Mouse (Mus musculus): ENCODE measurements around the gene Arfgap1. TPM values are rescaled to one million over a fixed set of nuclear protein-coding genes. Genes with fewer than 3 reads are reported as not detected.

Gene Arfgap1
- polyA plus RNA-seq, 1 experiment from 2014 or later: 71.5 TPM

DNA sequence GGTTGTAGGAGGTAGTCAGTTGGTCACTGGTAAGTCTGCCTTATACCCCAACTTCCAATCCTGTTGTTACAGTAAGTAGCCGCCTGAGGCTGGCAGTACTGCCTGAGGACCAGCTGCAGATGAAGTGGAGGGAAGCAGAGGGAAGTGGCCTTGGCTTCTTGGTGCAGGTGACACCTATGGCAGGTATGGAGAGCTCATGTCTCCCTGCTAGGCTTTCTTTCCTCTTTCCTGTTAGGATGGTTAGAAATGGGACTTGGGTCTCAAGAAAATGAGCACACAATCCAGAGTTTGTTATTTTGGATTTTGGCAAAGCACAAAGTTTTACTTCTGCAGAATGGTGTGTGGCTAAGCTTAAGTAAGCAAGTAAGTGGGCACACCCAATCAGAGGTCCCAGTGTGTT lies 21.9 kb downstream of the Arfgap1 start:
- WGBS: 87% methylated on average over 1 of the region's 1 CpGs
- Histone ChIP-seq H3K36me3 (ENCODE audit: control insufficient read depth, insufficient read depth, low read length) (no peaks in the 10 kb centered on the region), H3K4me2 (ENCODE audit: low read depth, low read length, severe bottlenecking) (no peak overlapping the region), H3K27ac (ENCODE audit: low read depth, low read length) (no peak overlapping the region), H3K9me3 (ENCODE audit: control insufficient read depth, low read length) (no peaks in the 10 kb centered on the region), H3K9ac (ENCODE audit: low read length) (no peak overlapping the region), H3K4me3 (ENCODE audit: low read depth, low read length) (no peak overlapping the region), H3K27me3 (ENCODE audit: control insufficient read depth, insufficient read depth, low read length) (no peaks in the 10 kb centered on the region), H3K4me1 (replicated peaks; ENCODE audit: control insufficient read depth, insufficient read depth, low read length) (no peaks in the 10 kb centered on the region)
- DNase-seq (ENCODE audit: low spot score): no peak
- ATAC-seq (replicated peaks; ENCODE audit: low FRiP score): no peak

DNA sequence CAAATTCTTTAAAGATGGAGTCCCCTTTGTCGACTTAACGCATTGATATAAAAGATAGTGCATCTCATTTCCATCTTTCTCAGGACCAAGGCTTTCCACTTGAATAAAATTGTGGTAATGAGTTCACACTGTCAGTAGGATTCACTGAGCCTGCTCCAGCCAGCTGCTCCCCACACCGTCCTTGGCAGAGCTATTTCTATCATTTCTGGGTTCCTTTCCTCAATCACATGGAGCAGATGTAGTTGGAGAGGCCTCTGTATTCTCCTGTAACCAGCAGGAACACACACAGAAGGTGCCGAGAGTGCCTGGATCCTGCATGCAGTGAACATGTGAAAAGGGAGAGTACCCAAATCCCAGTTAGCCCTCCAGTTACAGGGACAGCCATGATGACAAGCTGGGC lies 23.3 kb downstream of the Arfgap1 start:
- Histone ChIP-seq H3K9ac (ENCODE audit: low read length) (no peak overlapping the region), H3K36me3 (ENCODE audit: control insufficient read depth, insufficient read depth, low read length) (no peaks in the 10 kb centered on the region), H3K9me3 (ENCODE audit: control insufficient read depth, low read length) (no peaks in the 10 kb centered on the region), H3K4me1 (replicated peaks; ENCODE audit: control insufficient read depth, insufficient read depth, low read length) (no peaks in the 10 kb centered on the region), H3K27ac (ENCODE audit: low read depth, low read length) (no peak overlapping the region), H3K27me3 (ENCODE audit: control insufficient read depth, insufficient read depth, low read length) (no peaks in the 10 kb centered on the region), H3K4me2 (ENCODE audit: low read depth, low read length, severe bottlenecking) (no peak overlapping the region), H3K4me3 (ENCODE audit: low read depth, low read length) (no peak overlapping the region)
- no peak for ATAC-seq (replicated peaks; ENCODE audit: low FRiP score)
- whole genome bisulfite sequencing: 80% methylated on average over 4 of the region's 4 CpGs
- DNase-seq (ENCODE audit: low spot score): no peak

DNA sequence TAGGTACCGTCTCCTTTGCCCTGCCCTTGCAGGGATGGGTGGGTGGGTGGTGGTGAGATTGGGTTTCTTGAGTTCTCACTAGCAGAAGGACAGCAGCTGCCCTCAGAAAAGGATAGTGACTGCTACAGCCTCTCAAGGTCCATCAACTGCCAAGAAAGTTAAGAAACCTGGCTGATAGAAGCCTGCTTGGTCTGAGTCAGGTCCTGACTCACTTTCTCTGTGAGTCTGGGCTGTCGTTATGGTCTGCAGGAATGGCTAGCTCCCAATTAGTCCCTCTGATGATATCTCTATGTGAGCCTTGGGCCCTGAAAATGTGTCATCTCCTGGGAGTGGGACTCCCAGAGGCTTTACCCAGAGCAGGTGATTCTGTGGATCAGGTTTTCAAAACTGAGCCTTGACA lies 27.3 kb downstream of the Arfgap1 start:
- Histone ChIP-seq H3K4me1 (replicated peaks; ENCODE audit: control insufficient read depth, insufficient read depth, low read length) (no peaks in the 10 kb centered on the region), H3K4me2 (ENCODE audit: low read depth, low read length, severe bottlenecking) (no peak overlapping the region), H3K4me3 (ENCODE audit: low read depth, low read length) (no peak overlapping the region), H3K27ac (ENCODE audit: low read depth, low read length) (no peak overlapping the region), H3K36me3 (ENCODE audit: control insufficient read depth, insufficient read depth, low read length) (no peaks in the 10 kb centered on the region), H3K27me3 (ENCODE audit: control insufficient read depth, insufficient read depth, low read length) (no peaks in the 10 kb centered on the region), H3K9ac (ENCODE audit: low read length) (no peak overlapping the region), H3K9me3 (ENCODE audit: control insufficient read depth, low read length) (no peaks in the 10 kb centered on the region)
- ATAC-seq (replicated peaks; ENCODE audit: low FRiP score) (no peak), DNase-seq (ENCODE audit: low spot score) (no peak)
- WGBS: 83% methylated on average over 2 of the region's 2 CpGs

DNA sequence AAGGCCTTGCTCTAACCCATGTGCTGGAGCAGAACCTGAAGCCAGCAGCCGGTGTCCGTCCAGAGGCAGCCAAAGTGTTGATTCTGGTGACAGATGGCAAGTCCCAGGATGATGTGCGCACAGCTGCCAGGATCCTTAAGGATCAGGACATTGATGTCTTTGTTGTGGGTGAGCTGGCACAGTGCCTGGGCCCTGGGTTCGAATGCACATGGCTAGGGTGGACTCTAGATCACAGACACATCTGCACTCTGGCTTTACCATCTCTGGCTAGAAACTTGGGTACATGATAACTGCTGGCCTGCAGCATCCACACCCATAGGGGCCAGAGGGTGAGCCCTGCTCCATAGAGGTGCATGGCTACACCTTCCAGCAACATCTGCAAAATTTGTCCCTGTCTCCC lies 28.4 kb downstream of the Arfgap1 start:
- ATAC-seq (replicated peaks; ENCODE audit: low FRiP score) (no peak), DNase-seq (ENCODE audit: low spot score) (no peak)
- no peak overlapping the region for H3K4me2 ChIP-seq (ENCODE audit: low read depth, low read length, severe bottlenecking)
- H3K36me3 ChIP-seq (ENCODE audit: control insufficient read depth, insufficient read depth, low read length): no peaks in the 10 kb centered on the region
- no peak overlapping the region for H3K27ac ChIP-seq (ENCODE audit: low read depth, low read length)
- no peaks in the 10 kb centered on the region for H3K4me1 ChIP-seq (replicated peaks; ENCODE audit: control insufficient read depth, insufficient read depth, low read length)
- 87% methylated on average over 4 of the region's 4 CpGs for WGBS
- H3K27me3 ChIP-seq (ENCODE audit: control insufficient read depth, insufficient read depth, low read length): no peaks in the 10 kb centered on the region
- H3K9ac ChIP-seq (ENCODE audit: low read length): no peak overlapping the region
- H3K9me3 ChIP-seq (ENCODE audit: control insufficient read depth, low read length): no peaks in the 10 kb centered on the region
- no peak overlapping the region for H3K4me3 ChIP-seq (ENCODE audit: low read depth, low read length)

DNA sequence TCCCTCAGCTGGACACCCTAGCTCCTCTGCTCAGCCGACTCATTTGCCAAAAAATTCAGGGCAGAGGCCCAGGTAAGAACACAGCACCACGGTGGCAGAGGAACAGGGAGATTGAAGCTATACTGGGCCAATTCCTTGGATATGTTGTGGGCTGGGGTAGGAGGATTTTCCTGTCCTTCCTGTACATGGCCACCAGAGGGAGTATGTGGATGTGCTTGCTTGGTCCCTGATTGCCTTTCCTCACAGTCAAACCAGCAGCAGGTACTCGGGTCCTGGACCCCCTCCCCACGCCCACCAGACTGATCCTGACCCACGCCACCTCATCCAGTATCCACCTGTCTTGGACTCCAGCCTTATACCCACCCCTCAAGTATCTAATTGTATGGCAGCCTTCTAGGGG lies 29.4 kb downstream of the Arfgap1 start:
- no peaks in the 10 kb centered on the region for H3K4me1 ChIP-seq (replicated peaks; ENCODE audit: control insufficient read depth, insufficient read depth, low read length)
- no peak overlapping the region for H3K9ac ChIP-seq (ENCODE audit: low read length)
- DNase-seq (ENCODE audit: low spot score): peak; percentile 68
- no peak overlapping the region for H3K4me3 ChIP-seq (ENCODE audit: low read depth, low read length)
- H3K27ac ChIP-seq (ENCODE audit: low read depth, low read length): no peak overlapping the region
- 14% methylated on average over 5 of the region's 5 CpGs for WGBS
- no peaks in the 10 kb centered on the region for H3K9me3 ChIP-seq (ENCODE audit: control insufficient read depth, low read length)
- no peaks in the 10 kb centered on the region for H3K36me3 ChIP-seq (ENCODE audit: control insufficient read depth, insufficient read depth, low read length)
- H3K27me3 ChIP-seq (ENCODE audit: control insufficient read depth, insufficient read depth, low read length): no peaks in the 10 kb centered on the region
- no peak overlapping the region for H3K4me2 ChIP-seq (ENCODE audit: low read depth, low read length, severe bottlenecking)
- ATAC-seq (replicated peaks; ENCODE audit: low FRiP score): peak; percentile 49; the same call in 1 of the 2 replicates

DNA sequence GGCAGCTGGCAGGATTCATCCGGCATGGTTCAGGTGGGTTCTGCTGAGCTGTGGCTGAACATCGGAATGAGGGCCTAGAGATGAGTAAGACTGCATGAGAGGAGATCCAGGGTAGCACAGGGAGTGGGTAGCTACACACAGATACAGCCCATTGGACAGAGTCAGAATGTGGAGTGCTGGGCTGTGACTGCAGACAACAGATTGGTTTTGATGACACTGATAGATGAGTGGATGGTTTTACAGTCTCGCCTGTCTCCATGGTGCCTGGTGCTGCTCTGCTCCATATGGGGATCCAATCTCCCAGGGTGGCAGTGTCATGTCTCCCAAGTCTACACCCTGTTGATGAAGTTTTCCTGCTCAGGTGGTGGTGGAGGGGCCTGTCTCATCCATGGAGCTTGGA lies 29.9 kb downstream of the Arfgap1 start:
- no peaks in the 10 kb centered on the region for H3K9me3 ChIP-seq (ENCODE audit: control insufficient read depth, low read length)
- H3K27me3 ChIP-seq (ENCODE audit: control insufficient read depth, insufficient read depth, low read length): no peaks in the 10 kb centered on the region
- H3K36me3 ChIP-seq (ENCODE audit: control insufficient read depth, insufficient read depth, low read length): no peaks in the 10 kb centered on the region
- no peaks in the 10 kb centered on the region for H3K4me1 ChIP-seq (replicated peaks; ENCODE audit: control insufficient read depth, insufficient read depth, low read length)
- no peak overlapping the region for H3K27ac ChIP-seq (ENCODE audit: low read depth, low read length)
- no peak overlapping the region for H3K9ac ChIP-seq (ENCODE audit: low read length)
- H3K4me3 ChIP-seq (ENCODE audit: low read depth, low read length): no peak overlapping the region
- WGBS: 74% methylated on average over 3 of the region's 3 CpGs
- H3K4me2 ChIP-seq (ENCODE audit: low read depth, low read length, severe bottlenecking): no peak overlapping the region
- no peak for DNase-seq (ENCODE audit: low spot score)
- peak; percentile 20; the same call in 1 of the 2 replicates for ATAC-seq (replicated peaks; ENCODE audit: low FRiP score)

DNA sequence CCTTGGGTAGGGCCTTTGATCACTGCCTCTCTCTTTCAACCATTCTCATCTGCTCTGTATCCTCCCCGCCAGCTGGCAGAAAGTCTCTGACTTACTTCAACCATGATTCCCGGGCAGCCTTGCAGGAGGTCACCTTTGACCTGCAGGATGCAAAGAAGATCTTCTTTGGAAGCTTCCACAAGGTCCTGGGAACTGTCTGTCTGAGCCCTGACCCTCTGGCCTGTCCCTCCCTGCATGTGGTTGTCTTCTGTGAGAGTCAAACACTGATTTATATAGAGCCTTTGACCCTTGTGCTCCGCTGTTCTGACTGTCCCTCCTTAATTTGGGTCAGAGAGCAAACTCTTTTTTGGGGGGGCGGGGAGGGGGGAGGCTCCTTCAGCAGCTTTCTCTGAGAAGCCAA lies 40.0 kb downstream of the Arfgap1 start:
- H3K9ac ChIP-seq (ENCODE audit: low read length): no peak overlapping the region
- no peaks in the 10 kb centered on the region for H3K9me3 ChIP-seq (ENCODE audit: control insufficient read depth, low read length)
- no peaks in the 10 kb centered on the region for H3K4me1 ChIP-seq (replicated peaks; ENCODE audit: control insufficient read depth, insufficient read depth, low read length)
- H3K27me3 ChIP-seq (ENCODE audit: control insufficient read depth, insufficient read depth, low read length): no peaks in the 10 kb centered on the region
- H3K4me2 ChIP-seq (ENCODE audit: low read depth, low read length, severe bottlenecking): no peak overlapping the region
- no peak for ATAC-seq (replicated peaks; ENCODE audit: low FRiP score)
- no peaks in the 10 kb centered on the region for H3K36me3 ChIP-seq (ENCODE audit: control insufficient read depth, insufficient read depth, low read length)
- WGBS: 65% methylated on average over 4 of the region's 4 CpGs
- no peak overlapping the region for H3K4me3 ChIP-seq (ENCODE audit: low read depth, low read length)
- DNase-seq (ENCODE audit: low spot score): no peak
- no peak overlapping the region for H3K27ac ChIP-seq (ENCODE audit: low read depth, low read length)

DNA sequence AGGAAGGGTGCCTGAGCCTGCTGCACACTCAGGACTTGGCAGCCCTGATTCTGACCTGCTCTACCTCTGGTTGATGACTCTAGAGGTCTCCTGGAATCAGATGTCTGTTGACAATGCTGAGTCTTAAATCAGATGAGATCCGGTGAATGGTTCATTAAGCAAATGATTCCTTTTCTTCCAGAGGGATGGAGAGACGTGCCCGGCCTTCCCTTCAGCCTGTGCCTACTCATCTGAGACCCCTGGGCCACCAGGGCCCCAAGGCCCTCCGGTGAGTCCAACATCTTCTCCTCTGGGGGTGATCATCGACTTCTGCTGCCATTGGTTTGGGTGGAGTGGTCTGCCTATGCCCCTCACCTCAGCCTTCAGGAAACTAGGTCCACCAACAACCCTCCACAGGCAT lies 41.3 kb downstream of the Arfgap1 start:
- DNase-seq (ENCODE audit: low spot score): no peak
- Histone ChIP-seq H3K4me2 (ENCODE audit: low read depth, low read length, severe bottlenecking) (no peak overlapping the region), H3K36me3 (ENCODE audit: control insufficient read depth, insufficient read depth, low read length) (no peaks in the 10 kb centered on the region), H3K4me3 (ENCODE audit: low read depth, low read length) (no peak overlapping the region), H3K27ac (ENCODE audit: low read depth, low read length) (no peak overlapping the region), H3K9me3 (ENCODE audit: control insufficient read depth, low read length) (no peaks in the 10 kb centered on the region), H3K9ac (ENCODE audit: low read length) (no peak overlapping the region), H3K4me1 (replicated peaks; ENCODE audit: control insufficient read depth, insufficient read depth, low read length) (no peaks in the 10 kb centered on the region), H3K27me3 (ENCODE audit: control insufficient read depth, insufficient read depth, low read length) (no peaks in the 10 kb centered on the region)
- ATAC-seq (replicated peaks; ENCODE audit: low FRiP score): no peak
- WGBS: 73% methylated on average over 5 of the region's 5 CpGs

DNA sequence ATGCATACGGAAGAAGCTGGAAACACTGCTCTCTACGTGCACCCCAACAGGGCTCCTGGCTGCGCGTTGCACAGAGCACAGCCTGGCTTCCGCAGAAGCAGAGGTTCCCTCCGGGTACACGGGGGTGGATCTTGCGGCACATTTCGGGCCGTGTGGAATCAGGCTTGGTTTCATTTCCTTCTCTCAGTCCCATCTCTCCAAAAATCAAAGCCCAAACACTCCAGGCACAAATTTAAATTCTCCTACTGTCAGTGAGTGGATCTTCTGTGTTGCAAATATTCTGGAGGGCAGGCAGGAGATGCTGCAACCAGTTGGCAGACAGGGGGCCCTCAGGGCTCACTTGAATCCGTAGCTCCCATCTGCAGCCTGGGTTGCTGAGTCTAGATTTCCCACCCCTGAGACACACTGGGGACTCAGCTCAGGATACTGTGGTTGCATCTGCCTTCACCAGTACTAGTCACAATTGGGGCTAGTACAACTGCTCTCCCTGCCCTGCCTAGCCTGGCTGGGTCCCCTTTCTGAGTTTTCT lies 64.4 kb downstream of the Arfgap1 start:
- Histone ChIP-seq H3K27me3 (ENCODE audit: control insufficient read depth, insufficient read depth, low read length) (no peaks in the 10 kb centered on the region), H3K4me1 (replicated peaks; ENCODE audit: control insufficient read depth, insufficient read depth, low read length) (no peaks in the 10 kb centered on the region), H3K27ac (ENCODE audit: low read depth, low read length) (no peak overlapping the region), H3K9me3 (ENCODE audit: control insufficient read depth, low read length) (no peaks in the 10 kb centered on the region), H3K36me3 (ENCODE audit: control insufficient read depth, insufficient read depth, low read length) (no peaks in the 10 kb centered on the region), H3K4me3 (ENCODE audit: low read depth, low read length) (no peak overlapping the region), H3K4me2 (ENCODE audit: low read depth, low read length, severe bottlenecking) (no peak overlapping the region), H3K9ac (ENCODE audit: low read length) (no peak overlapping the region)
- no peak for DNase-seq (ENCODE audit: low spot score)
- no peak for ATAC-seq (replicated peaks; ENCODE audit: low FRiP score)
- 85% methylated on average over 11 of the region's 11 CpGs for WGBS
